In the genomic region with DNA sequence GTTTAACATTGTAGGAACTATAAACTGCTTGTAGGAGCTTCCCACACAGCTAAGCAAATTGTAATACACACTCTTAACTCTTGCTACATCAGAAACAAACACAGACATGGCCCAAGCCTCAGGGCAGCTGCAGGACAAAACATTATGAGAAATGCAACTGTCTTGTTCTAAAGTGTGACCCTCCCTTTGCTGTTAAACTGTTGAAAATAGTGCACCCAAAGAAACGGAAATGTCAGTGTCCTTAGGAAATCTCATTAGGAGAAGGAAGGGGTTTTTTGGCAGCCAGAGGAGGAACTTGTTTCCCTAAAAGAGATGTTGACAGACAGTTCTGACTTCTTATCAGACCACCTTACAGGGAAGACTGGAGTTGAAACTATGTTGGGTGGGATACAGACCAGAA, we compare ENCODE assay signal across 15 mouse cellular contexts. TPM values are rescaled to one million over a fixed set of nuclear protein-coding genes. Genes with fewer than 3 reads are reported as not detected.
DNase-seq lines count a peak whose midpoint lies in the region; ATAC-seq and TF ChIP-seq lines count a peak whose summit lies in the region.
"Had no signal": no experiment of that assay in that cellular context is flagged by ENCODE, and none has a peak within 500 bp of the region (broad histone marks: within the 10 kb centered on the region; RNA-seq: fewer than 3 reads in every experiment).

No protein-coding gene starts in this region.

- H3K4me3 ChIP-seq in left cerebral cortex, adult 2 months: no peak overlapping the region
- H3K4me3 ChIP-seq: midbrain, embryonic 12.5 days had no signal

- ATAC-seq in common myeloid progenitor, adult 5-6 weeks (replicated peaks; ENCODE audit: low read depth, poor library complexity, severe bottlenecking): peak; percentile 38
- peak; percentile 51 for ATAC-seq in megakaryocyte progenitor cell, adult 5-6 weeks (replicated peaks; ENCODE audit: poor library complexity)

- peak overlapping the region; percentile 9; the same call in 1 of the 2 replicates for H3K27ac ChIP-seq in left cerebral cortex, adult 2 months
- H3K27ac ChIP-seq: kidney, postnatal 0 days; midbrain, embryonic 12.5 days had no signal

- TF ChIP-seq CTCF in left cerebral cortex, adult 2 months (IDR thresholded peaks at IDR 0.05): no peak

- peak; percentile 91 for DNase-seq in heart, adult 11 months
- no peak for DNase-seq in heart, postnatal 4 days
- no peak for DNase-seq in left cerebral cortex, adult 2 months (ENCODE audit: extremely low spot score in 1 of 2, low spot score in 2 of 2)
- DNase-seq in left cerebral cortex, postnatal 14 days (ENCODE audit: low spot score in 2 of 2): no peak
- DNase-seq in frontal cortex, postnatal 36 days (ENCODE audit: low spot score in 2 of 2): no peak
- no peak for DNase-seq in left cerebral cortex, adult 8-10 months (ENCODE audit: low spot score in 2 of 2)
- DNase-seq: adrenal gland, postnatal 25 days; cerebellum, postnatal 25 days; gastrocnemius, postnatal 36 days; left cerebral cortex, postnatal 4 days; lung, embryonic 14.5 days had no signal

- intact Hi-C loops in left cerebral cortex, adult 2 months (cut with DNase I): no loop called here
- intact Hi-C loops in left cerebral cortex, postnatal 14 days (cut with DNase I): no loop called here

RNA-seq across cellular contexts. Expression of a gene that starts 21.0 kb away (rescaled TPM):
- 10 to 100 TPM; 31.6 to 32.1 TPM for total RNA-seq in heart, postnatal 4 days (2021)
- total RNA-seq in left cerebral cortex, adult 2 months (2021): 10 to 100 TPM; 19.4 to 21.9 TPM
- total RNA-seq in left cerebral cortex, postnatal 14 days (2021): 10 to 100 TPM; 18.9 to 20.2 TPM
- 122 and 127 TPM in 2 replicates for total RNA-seq in common myeloid progenitor, adult 5-6 weeks (2017)
- total RNA-seq in megakaryocyte progenitor cell, adult 5-6 weeks (2015): 384 and 439 TPM in 2 replicates
- total RNA-seq in megakaryocyte progenitor cell, adult 5-6 weeks (2017): 295 and 330 TPM in 2 replicates
- total RNA-seq in left cerebral cortex, adult 8-10 months (2022): 10 to 100 TPM; 20.3 to 25.8 (median 23.9) TPM

RNA-seq across cellular contexts. Expression of a gene that starts 51.1 kb away (rescaled TPM):
- not detected for total RNA-seq in heart, postnatal 4 days (2021)
- not detected for total RNA-seq in left cerebral cortex, adult 2 months (2021)
- not detected for total RNA-seq in left cerebral cortex, postnatal 14 days (2021)
- 0.34 and 2.3 TPM in 2 replicates for total RNA-seq in common myeloid progenitor, adult 5-6 weeks (2017)
- total RNA-seq in megakaryocyte progenitor cell, adult 5-6 weeks (2015): 4.3 and 4.6 TPM in 2 replicates
- total RNA-seq in megakaryocyte progenitor cell, adult 5-6 weeks (2017): 3.2 and 7.7 TPM in 2 replicates
- not detected for total RNA-seq in left cerebral cortex, adult 8-10 months (2022)
- total RNA-seq: adrenal gland, postnatal 25 days; gastrocnemius, postnatal 36 days; left cerebral cortex, postnatal 4 days had no signal
